Mouse (Mus musculus) kidney, embryonic 14.5 days (tissue): ENCODE data around the gene Filip1l. TPM values are rescaled to one million over a fixed set of nuclear protein-coding genes. Genes with fewer than 3 reads are reported as not detected.
"Not testable (repeated sequence)": the region's sequence is repeated elsewhere in the genome, so short reads cannot be mapped to it uniquely, and the experiment has no call there.

Experiments
- ATAC-seq: fragments of 200-750 bp; cut with Nextera tagmentation; 2 replicates; pipeline ENCODE4 v1.8.0; 2017; ENCODE audit warnings: moderate number of reproducible peaks, mild to moderate bottlenecking, moderate TSS enrichment, moderate library complexity; ENCODE audit not compliant: low FRiP score, low TSS enrichment
- H3K27ac ChIP-seq: fragments of 300-500 bp; sonication (generic); 2 replicates; pipeline ENCODE4 v1.5.1; 2014; ENCODE audit warnings: low read depth, mild to moderate bottlenecking, low read length, moderate library complexity, mixed read lengths
- H3K27me3 ChIP-seq: fragments of 300-500 bp; sonication (generic); 2 replicates; pipeline ENCODE4 v1.6.1; 2014; ENCODE audit warnings: mild to moderate bottlenecking, low read length; ENCODE audit not compliant: control insufficient read depth, insufficient read depth
- H3K36me3 ChIP-seq: fragments of 300-500 bp; sonication (generic); 2 replicates; pipeline ENCODE4 v1.6.1; 2014; ENCODE audit warnings: low read length, mixed read lengths; ENCODE audit not compliant: control insufficient read depth, insufficient read depth
- H3K4me1 ChIP-seq: fragments of 300-500 bp; sonication (generic); 2 replicates; pipeline ENCODE4 v1.6.1; 2014; ENCODE audit warnings: low read length, mixed read lengths; ENCODE audit not compliant: control insufficient read depth, insufficient read depth
- H3K4me2 ChIP-seq: fragments of 300-500 bp; sonication (generic); replicated peaks from 2 replicates; pipeline ENCODE4 v1.6.1; 2014; ENCODE audit warnings: low read depth, mild to moderate bottlenecking, low read length
- H3K4me3 ChIP-seq: fragments of 300-500 bp; sonication (generic); 2 replicates; pipeline ENCODE4 v1.5.1; 2014; ENCODE audit warnings: mild to moderate bottlenecking, low read length
- H3K9ac ChIP-seq: fragments of 300-500 bp; sonication (generic); 2 replicates; pipeline ENCODE4 v1.6.1; 2014; ENCODE audit warnings: low read depth, mild to moderate bottlenecking, low read length, moderate library complexity
- H3K9me3 ChIP-seq: fragments of 300-500 bp; sonication (generic); 2 replicates; pipeline ENCODE4 v1.6.1; 2016; ENCODE audit warnings: low read length; ENCODE audit not compliant: control insufficient read depth
- WGBS: fragments of 180-500 bp; shearing (Covaris S2); extraction: QIAGEN DNeasy Blood & Tissue Kit; methylation state at CpG from one replicate; pipeline ENCODE4 v1.1.7; 2014; 5-methylcytosine and 5-hydroxymethylcytosine counted together
- polyA plus RNA-seq: library from polyadenylated mRNA; unstranded; fragments of >200 nt; fragmentation: Nextera tagmentation; extraction: Ambion mirVana; gene quantifications from 2 replicates; pipeline ENCODE4 v1.2.1, GENCODE M21; 2014

Filip1l gene
- polyA plus RNA-seq, 1 experiment from 2014 or later, result 21.1 TPM

DNA sequence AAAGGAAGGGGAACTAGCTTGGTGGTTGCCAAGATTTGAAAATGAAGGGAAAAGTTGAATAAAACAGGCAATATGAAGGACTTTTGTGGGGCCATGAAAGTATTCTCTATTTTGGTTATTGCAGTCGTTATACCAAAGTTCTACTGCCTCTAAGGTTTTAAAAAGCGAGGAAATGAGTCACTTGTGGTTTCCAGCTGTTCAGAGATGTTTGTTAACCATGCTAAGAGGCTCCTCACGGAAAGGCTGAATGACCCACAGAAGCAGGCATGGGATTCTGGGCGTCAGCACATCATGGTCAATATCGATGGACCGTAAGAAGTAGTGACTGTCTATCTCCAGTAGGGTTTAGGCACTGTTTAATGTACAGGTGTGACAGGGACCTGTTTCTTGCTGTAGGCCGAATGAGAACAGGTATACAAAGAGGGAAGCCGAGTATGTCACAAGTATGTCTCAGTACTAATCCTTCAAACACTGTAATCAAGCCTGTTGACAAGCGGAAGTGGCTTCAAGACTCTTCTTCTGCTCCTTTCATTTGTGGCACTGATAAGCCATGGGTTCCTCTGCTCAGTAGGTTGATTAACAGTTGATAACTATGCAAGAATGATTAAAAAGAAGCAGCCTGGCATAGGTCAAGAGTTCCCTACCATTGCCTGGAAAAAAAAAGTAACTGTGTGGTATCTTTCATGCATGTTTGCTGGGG, 25.9 kb downstream of the Filip1l start:
- H3K4me1 ChIP-seq, result no peaks in the 10 kb centered on the region
- no peak overlapping the region for H3K9ac ChIP-seq
- no peaks in the 10 kb centered on the region for H3K27me3 ChIP-seq
- no peak for ATAC-seq
- no peak overlapping the region for H3K4me2 ChIP-seq
- H3K27ac ChIP-seq, result no peak overlapping the region
- H3K9me3 ChIP-seq, result no peaks in the 10 kb centered on the region
- 89% methylated on average over 9 of the region's 9 CpGs for WGBS
- H3K4me3 ChIP-seq, result no peak overlapping the region
- H3K36me3 ChIP-seq, result no peaks in the 10 kb centered on the region

DNA sequence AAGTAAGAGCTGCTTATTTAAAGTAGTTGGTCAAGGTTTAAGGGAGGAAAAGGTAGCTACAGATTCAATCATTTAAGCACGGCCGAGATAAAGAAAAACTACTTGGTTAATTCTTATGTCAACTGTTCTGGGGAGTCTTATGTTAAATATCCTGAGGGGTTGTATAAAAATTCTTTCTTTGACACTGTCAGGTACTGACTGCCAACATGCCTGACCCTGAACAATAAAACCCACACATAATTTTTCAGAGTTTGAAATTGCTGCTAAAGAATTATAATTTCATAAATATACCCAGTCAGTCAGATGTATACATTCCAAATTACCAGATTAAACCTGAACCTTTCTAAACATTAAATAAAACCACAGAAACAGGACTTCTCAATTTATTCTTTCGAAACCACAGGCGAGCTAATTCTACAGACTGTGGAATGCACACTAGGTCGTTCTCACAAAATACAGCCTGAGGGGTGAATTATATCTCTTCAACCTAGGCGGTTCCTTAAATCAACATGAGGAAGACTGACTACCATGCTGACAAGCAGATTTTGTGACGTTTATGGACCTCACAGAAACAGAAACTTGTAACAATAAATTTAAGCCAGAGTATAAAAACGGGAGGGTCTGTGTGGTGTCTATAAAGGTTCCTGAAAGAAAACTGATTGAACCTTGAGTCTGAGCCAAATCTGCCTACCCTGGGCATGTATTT, 30.5 kb downstream of the Filip1l start:
- H3K36me3 ChIP-seq, result no peaks in the 10 kb centered on the region
- no peaks in the 10 kb centered on the region for H3K9me3 ChIP-seq
- no peak overlapping the region for H3K4me2 ChIP-seq
- no peaks in the 10 kb centered on the region for H3K4me1 ChIP-seq
- no peaks in the 10 kb centered on the region for H3K27me3 ChIP-seq
- no peak overlapping the region for H3K9ac ChIP-seq
- H3K4me3 ChIP-seq, result no peak overlapping the region
- WGBS, result 40% methylated on average over 8 of the region's 8 CpGs
- H3K27ac ChIP-seq, result no peak overlapping the region
- ATAC-seq, result peak; percentile 50; the same call in 1 of the 2 replicates

DNA sequence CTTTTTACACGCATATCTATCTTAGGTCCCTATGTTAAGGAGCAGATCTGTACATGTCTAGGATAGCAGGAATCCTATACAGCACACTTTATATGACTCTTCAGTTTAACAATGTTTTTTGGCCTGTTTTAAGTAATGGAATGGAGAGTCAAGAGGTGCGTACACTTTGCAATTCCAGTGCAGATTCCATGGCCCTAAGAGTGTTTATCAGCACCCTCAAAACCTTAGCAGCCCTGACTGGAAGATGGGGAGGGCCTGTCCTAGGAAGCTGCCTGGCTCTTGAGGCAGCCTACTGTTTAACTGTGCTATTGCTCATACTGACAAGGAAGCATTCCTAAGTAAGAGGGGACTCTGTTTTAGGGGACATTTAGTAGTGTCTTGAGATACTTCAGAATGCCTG, 31.4 kb downstream of the Filip1l start:
- Histone ChIP-seq H3K4me1 (no peaks in the 10 kb centered on the region), H3K9ac (no peak overlapping the region), H3K9me3 (no peaks in the 10 kb centered on the region), H3K4me3 (no peak overlapping the region), H3K4me2 (no peak overlapping the region), H3K36me3 (no peaks in the 10 kb centered on the region), H3K27ac (no peak overlapping the region), H3K27me3 (no peaks in the 10 kb centered on the region)
- ATAC-seq, result no peak
- 83% methylated on average over 2 of the region's 2 CpGs for WGBS

DNA sequence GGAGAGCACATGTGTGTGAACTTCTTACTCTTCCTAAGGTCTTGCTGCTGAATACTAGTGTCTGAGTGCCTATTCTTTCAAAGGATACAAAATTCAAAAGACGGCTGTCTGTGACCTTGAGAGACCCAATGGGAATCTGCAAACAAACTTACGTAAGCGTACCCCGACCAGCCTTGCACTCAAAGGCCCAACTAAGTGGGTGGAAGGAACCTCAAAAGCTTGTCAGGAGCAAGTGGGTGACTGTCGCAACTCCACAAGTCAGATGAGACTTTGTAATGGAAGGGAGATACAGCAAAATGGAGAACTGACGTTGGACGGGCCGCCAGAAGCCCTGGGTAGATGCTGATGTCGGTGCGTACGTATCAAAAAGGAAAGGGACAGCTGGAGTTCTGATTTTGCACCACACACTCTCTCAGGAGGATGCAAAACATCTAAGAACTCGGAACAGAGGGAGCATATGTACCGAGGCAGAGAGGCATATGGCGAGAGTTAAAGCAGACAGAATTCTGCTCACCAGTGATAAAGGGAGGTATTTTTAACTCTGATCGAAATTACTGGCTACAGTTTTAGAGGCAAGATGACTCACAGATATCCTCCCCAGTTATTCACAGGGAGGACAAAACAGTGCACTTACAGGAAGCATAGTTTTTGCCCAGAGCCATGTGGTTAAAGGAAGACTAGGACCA, 36.8 kb downstream of the Filip1l start:
- ATAC-seq, result no peak
- 94% methylated on average over 15 of the region's 15 CpGs for WGBS
- H3K4me1 ChIP-seq, result peaks cover 3% of the 10 kb centered on the region; the same call in 1 of the 2 replicates

DNA sequence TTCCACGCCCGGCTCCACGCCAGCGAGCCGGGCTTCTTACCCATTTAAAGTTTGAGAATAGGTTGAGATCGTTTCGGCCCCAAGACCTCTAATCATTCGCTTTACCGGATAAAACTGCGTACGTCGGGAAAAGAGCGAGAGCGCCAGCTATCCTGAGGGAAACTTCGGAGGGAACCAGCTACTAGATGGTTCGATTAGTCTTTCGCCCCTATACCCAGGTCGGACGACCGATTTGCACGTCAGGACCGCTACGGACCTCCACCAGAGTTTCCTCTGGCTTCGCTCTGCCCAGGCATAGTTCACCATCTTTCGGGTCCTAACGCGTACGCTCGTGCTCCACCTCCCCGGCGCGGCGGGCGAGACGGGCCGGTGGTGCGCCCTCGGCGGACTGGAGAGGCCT, 38.3 kb downstream of the Filip1l start:
- H3K9me3 ChIP-seq, H3K36me3 ChIP-seq, H3K4me2 ChIP-seq, H3K27ac ChIP-seq, H3K4me3 ChIP-seq, H3K9ac ChIP-seq, H3K27me3 ChIP-seq, H3K4me1 ChIP-seq, ATAC-seq: not testable (repeated sequence)
- 42% methylated on average over 26 of the region's 39 CpGs for WGBS

More for the DNA sequence above, 36.8 kb downstream of the Filip1l start:
- Histone ChIP-seq H3K27me3 (no peaks in the 10 kb centered on the region), H3K9ac (no peak overlapping the region), H3K36me3 (no peaks in the 10 kb centered on the region), H3K4me3 (no peak overlapping the region), H3K4me2 (no peak overlapping the region), H3K9me3 (no peaks in the 10 kb centered on the region), H3K27ac (no peak overlapping the region)

DNA sequence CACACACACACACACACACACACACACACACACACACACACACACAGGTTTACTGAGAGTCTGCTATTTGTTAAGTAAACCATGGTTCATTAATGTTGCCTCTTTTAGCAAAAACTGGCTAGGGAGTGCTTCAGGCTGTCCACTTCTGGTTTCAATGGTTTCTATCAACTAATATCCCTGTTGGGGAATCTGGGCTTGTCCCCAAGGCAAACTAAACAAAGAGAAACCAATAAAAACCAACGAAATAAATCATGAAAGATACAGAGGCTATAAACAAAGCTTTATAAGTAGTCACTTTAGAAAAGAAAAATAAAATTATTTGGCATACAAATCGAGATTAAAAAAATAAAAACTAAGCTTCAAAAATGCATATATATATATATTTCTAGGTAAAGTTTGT, 39.6 kb downstream of the Filip1l start:
- H3K36me3 ChIP-seq, result no peaks in the 10 kb centered on the region
- no peaks in the 10 kb centered on the region for H3K27me3 ChIP-seq
- WGBS, result 60% methylated on average over 2 of the region's 2 CpGs
- H3K9me3 ChIP-seq, result no peaks in the 10 kb centered on the region
- 0 out of 2 replicates have a peak overlapping the region, but pooled peaks have one; percentile 37 for H3K27ac ChIP-seq
- H3K4me3 ChIP-seq, result no peak overlapping the region
- H3K4me2 ChIP-seq, result no peak overlapping the region
- H3K9ac ChIP-seq, result no peak overlapping the region
- no peak for ATAC-seq
- peaks cover 3% of the 10 kb centered on the region; the same call in 1 of the 2 replicates for H3K4me1 ChIP-seq

DNA sequence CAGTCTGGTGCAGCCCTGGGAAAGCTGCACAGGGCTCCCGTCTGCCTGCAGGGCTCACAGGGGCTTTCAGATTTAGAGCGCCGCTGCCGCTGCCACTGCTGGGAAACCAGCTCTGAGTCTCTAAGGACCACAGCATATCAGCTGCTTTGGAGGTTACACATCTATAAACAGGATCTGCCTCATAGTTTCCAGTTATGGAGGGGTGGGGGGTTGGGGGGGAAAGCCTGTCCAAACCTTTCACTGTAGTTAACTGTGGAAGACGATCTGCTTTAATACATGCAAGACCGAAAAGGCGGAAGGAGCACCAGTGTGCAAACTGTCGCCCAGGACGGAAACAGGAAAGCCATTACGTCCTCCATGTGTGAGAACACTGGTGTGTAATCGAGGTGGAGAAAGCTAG, 40.3 kb downstream of the Filip1l start:
- H3K27ac ChIP-seq, result peak overlapping the region; percentile 47; the same call in 1 of the 2 replicates

DNA sequence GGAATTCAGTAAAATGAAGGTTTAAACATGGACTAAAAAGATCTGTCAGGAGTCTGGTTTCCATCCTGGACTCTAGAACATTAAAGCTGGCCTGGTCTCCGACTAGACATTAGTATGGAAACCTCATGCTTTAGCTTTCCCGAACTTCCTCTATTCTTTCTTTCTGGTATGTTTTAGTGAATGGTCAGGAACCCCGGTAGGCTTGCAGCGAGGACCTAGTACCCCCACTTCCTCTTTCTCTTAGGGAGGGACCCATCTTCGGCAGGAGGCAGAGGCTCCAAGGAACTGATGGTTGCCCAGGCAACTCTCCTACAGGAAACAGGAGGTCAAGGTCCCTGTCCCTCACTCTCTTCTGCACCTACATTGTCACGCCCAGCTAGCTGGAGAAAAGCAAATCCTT, 43.4 kb downstream of the Filip1l start:
- H3K36me3 ChIP-seq, result no peaks in the 10 kb centered on the region
- H3K27me3 ChIP-seq, result no peaks in the 10 kb centered on the region
- 65% methylated on average over 6 of the region's 6 CpGs for WGBS
- H3K4me3 ChIP-seq, result no peak overlapping the region
- H3K9me3 ChIP-seq, result no peaks in the 10 kb centered on the region
- no peak for ATAC-seq
- H3K27ac ChIP-seq, result no peak overlapping the region
- no peak overlapping the region for H3K9ac ChIP-seq
- peaks cover 3% of the 10 kb centered on the region; the same call in 1 of the 2 replicates for H3K4me1 ChIP-seq
- H3K4me2 ChIP-seq, result no peak overlapping the region

More for the DNA sequence above, 40.3 kb downstream of the Filip1l start:
- 47% methylated on average over 11 of the region's 11 CpGs for WGBS
- no peak overlapping the region for H3K4me2 ChIP-seq
- no peak overlapping the region for H3K9ac ChIP-seq
- H3K36me3 ChIP-seq, result no peaks in the 10 kb centered on the region
- peaks cover 3% of the 10 kb centered on the region; the same call in 1 of the 2 replicates for H3K4me1 ChIP-seq
- H3K27me3 ChIP-seq, result no peaks in the 10 kb centered on the region
- no peak overlapping the region for H3K4me3 ChIP-seq
- no peak for ATAC-seq
- no peaks in the 10 kb centered on the region for H3K9me3 ChIP-seq
